Mouse (Mus musculus) cerebellum, adult 18-20 months (tissue): ENCODE results near the gene Ccdc88c.

Source experiments
- DNase-seq, 2 experiments: peaks; one replicate each; pipeline ENCODE4 v3.0.0; 2021

Ccdc88c gene

DNA sequence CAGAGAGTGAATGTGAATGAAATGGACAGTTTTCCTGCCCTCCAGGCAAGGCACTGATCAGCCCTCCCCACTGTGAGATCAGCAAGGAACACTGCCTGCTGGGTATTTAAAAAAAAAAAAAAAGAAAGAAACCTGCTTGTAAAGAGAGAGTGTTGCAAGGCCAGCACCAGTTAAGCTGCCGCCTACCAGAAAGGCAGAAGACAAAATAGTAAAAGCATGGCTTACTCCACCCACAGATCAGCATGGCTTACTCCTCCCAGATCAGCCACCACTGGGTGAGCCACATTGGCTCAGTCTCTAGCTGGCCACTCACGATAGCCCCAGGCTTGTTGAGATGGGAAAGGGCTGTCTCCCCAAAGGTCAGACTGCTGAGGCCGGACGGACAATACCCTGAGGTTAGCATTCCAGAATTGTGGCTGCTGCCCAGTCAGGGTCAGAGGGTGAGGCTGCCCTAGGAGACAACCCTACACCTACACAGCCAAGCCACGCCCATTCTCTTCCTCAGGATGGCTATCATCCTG is 32.4 kb downstream of the Ccdc88c start:
- no peak for DNase-seq

- DNase-seq = no peak
Measured at GRCm38 (mm10) chr12:100995607-100996377, 33.1 kb downstream of the Ccdc88c start.

DNA sequence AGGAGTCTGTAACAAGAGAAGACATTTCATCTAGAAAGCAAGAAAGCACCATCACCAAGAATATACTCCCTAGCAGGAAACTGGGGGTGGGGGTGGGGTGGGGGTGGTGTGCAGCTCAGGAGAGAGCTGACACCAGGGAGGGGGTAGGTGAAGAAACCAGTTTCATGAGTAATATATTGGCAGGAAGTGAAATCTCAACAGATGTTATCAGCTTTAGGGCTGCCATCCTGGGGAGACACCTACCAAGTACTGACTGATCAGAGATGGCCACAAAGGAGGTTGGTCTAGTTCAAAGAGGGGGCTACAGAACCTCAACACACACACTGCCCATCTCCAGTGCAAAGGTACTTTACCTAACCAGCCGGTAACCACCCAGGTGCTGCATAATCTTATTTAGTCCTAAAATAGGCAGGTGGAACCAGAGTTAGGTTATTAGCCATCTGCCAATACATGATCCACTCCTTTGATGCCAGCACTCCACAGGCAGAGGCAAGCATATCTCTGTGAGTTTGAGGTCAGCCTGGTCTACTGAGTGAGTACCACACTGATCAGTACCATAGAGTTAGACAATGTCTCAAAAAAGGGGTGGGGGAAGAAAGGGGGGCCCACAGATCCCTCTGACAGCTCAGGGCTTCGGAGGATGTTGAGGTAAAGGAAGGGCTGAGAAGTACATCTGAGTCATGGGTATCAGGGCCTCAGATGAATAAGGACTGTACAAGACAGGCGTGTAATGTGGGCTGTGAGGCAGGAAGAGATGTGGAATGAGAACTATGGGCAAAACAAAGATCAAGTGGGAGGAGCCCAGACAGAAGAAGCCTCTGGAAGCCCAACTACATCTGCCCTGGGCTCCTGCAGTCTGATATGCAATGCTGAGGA is 34.5 kb downstream of the Ccdc88c start:
- no peak for DNase-seq

- DNase-seq = no peak
Measured at GRCm38 (mm10) chr12:100993146-100993545, 35.7 kb downstream of the Ccdc88c start.

DNA sequence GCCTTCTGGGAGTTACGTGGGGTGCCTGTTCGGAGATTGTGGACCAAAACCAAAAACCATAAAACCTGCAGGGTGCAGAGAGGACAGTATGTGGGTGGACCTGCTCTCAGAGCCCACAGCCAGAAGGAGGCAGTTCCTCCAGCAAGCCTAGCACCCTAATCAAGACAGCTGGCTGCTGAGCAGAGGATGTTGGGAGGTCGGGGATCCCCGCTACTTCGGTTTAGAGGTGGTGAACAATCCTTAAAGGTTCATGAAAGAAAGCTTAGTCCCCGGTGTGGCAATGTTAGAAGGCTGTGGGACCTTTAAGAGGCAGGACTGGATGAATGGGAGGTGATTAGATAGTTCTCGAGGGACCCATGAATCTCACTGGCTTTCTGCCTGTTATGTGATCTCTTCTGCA is 36.4 kb downstream of the Ccdc88c start:
- no peak for DNase-seq

DNA sequence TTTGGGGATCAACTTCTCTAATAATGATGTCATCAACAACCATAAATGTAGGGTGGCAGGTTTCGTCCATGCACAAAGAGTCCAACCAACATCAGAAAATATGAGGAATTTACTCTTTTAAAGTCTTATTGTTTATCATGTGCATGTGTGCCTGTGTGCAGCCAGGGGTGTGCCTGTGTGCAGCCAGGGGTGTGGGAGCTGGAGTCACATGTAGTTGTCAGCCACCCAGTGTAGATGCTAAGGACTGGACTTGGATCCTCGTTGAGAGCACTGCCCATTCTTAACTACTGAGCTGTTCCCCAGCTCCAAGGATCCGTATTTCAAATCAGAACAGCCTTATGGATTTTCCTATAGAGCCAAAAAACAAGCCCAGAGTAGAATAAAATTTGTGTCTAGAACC is 37.7 kb downstream of the Ccdc88c start:
- no peak for DNase-seq

GRCm38 (mm10) chr12:100990291-100990690 is 38.6 kb downstream of the Ccdc88c start:
- peak in 1 of 2 experiments; percentile 17 for DNase-seq

DNA sequence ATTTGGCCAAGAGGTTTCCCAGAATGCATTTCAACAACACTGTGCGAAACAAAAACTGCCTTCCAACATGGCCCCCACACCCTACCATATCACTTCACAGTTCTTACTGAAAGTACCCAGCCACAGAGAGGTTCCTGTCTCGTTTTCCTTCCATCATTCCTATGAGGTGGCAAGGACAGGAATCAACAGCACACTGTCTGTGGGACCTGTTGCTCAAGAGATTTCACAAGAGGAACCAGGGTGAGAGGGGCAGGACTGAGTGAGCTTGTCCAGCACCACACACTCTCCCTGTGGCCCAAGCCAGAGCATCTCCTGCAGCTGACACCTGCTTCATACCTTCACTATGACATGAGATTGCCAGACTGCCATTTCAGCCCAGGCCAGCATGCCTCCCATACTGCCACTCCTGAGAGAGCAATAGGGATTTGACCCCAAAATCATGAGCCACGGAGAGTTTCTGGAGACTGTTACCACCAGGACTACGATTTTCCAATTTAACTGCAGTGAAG is 39.0 kb downstream of the Ccdc88c start:
- DNase-seq = no peak

GRCm38 (mm10) chr12:100988324-100989130 is 40.3 kb downstream of the Ccdc88c start:
- DNase-seq = no peak

DNA sequence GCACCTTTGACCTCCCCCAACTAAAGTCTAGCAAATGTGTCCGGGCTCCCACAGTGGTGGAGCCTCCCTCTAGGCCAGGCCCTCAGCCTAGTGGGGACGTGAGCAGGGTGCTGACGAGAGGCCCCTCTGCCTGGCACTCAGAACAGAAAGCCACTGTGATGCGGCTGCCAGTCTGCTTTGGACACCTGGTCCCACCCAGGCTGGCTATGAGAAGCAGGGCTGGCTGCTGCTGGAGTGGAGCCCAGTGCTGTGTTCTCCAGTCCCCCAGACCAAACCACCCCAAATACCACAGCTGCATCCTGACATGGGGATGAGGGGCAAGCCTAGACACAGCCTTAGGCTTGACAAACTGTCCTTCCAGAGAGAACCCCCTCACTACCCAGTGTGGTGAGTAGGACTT is 42.4 kb downstream of the Ccdc88c start:
- peak in 1 of 2 experiments; percentile 20 for DNase-seq

- no peak for DNase-seq
Measured at GRCm38 (mm10) chr12:100985793-100986157, 43.1 kb downstream of the Ccdc88c start.

DNA sequence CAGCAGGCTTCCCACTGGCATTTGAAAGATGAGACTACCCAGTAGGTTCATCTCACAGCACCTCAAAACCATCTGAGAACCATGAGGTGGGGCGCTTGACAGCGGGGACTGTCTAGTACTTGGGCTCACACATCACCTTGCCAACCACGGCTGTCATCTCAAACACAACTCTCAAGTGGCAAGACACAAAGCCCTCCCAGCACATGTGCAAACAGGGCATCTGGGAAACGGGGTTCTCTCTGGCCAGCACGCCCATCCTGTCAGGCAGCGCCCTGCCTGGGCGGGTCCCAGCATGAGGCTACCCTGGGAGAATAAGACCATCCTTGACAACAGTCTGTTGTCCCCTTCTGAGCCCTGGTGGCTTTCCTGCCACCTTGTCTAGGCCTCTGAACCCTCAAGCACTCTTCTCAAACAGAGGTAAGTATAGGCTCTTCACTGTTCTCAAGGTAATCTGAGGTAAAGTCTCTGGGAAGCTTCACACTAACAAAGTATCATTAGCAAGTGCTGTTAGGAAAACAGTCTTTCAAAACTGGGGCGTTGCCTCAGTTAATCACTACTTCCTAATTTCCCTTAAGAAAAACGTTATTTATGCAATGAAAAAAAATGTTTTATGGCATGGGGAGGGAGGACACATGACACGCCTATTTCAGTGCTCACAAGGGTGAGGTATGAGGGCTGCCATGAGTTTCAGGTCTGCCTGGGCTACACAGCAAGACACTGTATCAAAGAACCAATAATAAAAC is 43.6 kb downstream of the Ccdc88c start:
- DNase-seq = no peak

GRCm38 (mm10) chr12:100983565-100983964 is 45.3 kb downstream of the Ccdc88c start:
- DNase-seq = no peak

DNA sequence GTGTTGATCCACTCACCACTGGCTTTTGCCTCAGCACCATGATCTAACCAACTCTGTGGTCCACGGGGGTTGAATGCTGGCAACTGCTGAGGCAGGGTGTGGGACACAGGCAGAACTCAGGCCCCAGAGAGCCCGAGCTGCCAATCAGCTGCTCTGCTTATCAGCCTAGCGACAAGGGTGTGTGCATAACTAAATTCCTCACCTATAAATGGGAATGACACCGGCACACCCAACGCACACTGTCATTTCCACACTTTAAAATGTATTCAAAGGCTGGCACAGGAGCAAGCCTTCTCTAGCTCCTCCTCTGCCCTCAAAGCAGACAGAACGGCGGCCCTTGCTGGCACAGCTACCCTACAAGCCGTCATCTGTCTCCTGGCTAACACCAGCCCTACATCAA is 46.6 kb downstream of the Ccdc88c start:
- no peak for DNase-seq

DNA sequence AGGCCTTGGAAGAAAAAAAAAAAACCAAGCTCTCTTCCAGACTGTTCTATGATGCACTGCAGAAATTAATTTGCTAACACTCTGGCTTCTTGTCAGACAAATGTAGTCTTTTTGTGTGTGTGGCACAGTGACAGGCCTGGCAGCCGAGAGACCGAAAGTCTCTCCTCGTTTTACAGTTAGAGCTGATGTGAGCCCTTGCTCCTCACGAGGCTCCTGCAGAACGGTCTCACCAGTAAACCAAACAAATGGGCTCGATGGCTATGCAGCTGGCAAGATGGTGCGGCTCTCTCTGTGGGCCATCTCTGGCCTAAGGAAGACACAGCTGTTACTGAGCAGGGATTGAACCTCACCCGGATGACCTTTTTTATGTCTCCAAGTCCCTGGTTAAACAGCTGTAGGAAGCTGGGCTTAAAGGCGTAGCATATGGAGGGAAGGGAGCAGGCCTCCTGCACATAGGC is 48.3 kb downstream of the Ccdc88c start:
- no peak for DNase-seq

DNA sequence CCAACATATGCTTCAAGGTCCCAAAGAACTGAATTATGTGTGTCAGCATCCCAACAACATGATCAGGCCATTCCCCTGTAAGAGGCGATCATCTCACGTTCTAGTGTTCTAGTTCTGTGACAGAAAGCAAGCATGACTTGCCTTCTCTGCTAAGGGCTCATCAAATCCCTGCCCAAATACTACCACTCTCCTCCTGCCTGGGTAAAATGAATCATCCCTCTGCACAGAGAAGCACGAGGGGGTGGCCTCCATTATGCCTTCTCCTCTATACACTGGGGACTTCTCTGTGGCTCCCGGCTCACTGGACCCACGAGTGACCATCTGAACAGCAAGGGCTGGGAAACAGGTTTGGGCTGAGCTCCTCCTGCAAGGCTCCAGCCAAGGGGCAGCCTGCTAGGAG is 49.2 kb downstream of the Ccdc88c start:
- DNase-seq = no peak

- DNase-seq = no peak
Measured at GRCm38 (mm10) chr12:100977958-100978725, 50.7 kb downstream of the Ccdc88c start.

DNA sequence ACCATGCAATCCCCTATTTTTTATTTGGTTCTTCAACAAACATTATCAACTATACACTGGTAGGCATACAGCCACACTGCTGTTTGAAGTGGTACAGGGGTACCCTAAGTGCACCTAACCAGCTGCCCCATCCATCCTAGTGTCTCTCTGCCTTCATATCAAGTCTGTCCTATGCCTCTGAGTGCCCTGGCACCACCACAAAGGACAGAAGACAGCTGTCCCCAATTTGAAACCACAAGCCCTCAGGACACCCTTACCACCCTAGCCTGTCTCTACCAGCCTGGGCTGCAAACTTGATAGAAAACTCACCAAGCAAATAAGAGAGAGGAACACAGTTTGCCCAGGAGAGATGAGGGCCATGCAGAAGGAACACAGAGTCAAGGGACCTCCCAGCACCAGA is 51.3 kb downstream of the Ccdc88c start:
- DNase-seq = no peak

GRCm38 (mm10) chr12:100969808-100970207 is 59.0 kb downstream of the Ccdc88c start:
- DNase-seq = no peak

DNA sequence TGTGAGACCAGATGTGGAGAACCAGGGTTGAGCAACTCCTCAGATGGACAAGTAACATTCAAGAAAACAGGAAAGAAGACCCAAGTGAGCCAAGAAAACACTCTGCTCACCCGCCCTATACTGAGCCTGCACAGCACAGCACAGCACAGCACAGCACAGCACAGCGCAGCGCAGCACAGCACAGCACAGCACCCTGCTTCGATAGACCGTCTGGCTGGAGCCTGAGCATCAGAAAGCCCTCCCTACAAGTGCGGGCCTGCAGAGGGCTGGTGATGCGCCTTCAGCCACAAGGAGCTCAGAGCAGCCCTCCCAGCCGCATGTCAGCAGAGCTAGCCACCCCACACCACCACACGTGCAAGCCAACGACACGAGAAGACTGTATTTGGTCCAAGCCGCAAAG is 61.5 kb downstream of the Ccdc88c start:
- DNase-seq = no peak

GRCm38 (mm10) chr12:100966253-100966652 is 62.6 kb downstream of the Ccdc88c start:
- DNase-seq = no peak
